Mouse (Mus musculus) CH12.LX (cell line): ENCODE results near the gene Ppp1r9b.

Source experiments
- CTCF ChIP-seq, 2 experiments: IDR thresholded peaks in 1 of 2; conservative IDR thresholded peaks in 1 of 2; 2 replicates each; pipeline ENCODE4 v1.5.1; 2011 to 2012; ENCODE audit warnings: low read depth in 2 of 2, low read length in 2 of 2, improper control_type of control experiment in 1 of 2, inconsistent platforms in 1 of 2, mild to moderate bottlenecking in 1 of 2, moderate library complexity in 1 of 2
- EP300 ChIP-seq: IDR thresholded peaks from 2 replicates; pipeline ENCODE4 v1.6.1; 2011; ENCODE audit warnings: low read length, improper control_type of control experiment
- POLR2A ChIP-seq: IDR thresholded peaks from 2 replicates; pipeline ENCODE4 v1.6.1; 2011; ENCODE audit warnings: low read depth, mild to moderate bottlenecking, improper control_type of control experiment, low read length
- RCOR1 ChIP-seq: conservative IDR thresholded peaks from 2 replicates; pipeline ENCODE4 v1.6.1; 2012; ENCODE audit warnings: low read depth, mild to moderate bottlenecking, inconsistent platforms, low read length, improper control_type of control experiment

DNA sequence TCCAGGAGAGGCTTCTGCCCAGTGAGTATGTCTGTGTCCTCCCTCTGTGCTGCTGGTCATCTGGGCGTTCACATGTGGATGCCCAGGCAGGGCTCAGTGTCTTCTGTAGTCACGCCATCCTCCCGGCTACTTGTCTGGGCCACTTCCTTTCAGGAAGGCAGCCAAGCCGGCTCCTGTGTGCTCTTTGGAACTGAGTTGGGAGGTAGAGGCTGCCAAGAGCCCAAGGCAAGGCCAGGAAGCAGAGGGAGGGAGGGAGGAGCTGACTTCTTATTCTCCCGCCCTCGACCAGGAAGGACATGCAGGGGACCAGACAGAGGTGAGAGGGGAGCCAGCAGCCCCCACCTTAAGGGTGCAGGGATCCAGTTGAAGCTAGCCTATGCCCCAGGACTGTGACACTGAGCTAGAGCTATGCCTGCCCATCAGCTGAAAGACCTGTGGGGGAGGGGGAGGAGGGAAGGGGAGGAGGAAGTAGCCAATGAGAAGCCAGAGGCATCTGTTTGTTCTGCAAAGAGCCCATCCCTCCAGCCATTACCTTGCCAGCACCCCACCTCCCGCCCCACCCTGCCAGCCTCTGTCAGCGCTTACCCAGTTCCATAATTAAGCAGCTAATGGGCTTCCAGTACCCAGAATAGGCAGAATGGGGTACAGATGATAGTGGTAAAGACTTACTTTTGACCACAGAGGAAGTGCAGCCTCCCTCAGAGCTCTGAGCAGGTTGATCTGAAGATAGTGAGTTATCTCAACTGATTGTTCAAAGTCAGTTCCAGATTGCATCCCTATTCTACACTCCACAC is 32.6 kb upstream of the Ppp1r9b start:
- TF ChIP-seq RCOR1, result no peak
- TF ChIP-seq EP300, result no peak
- no peak for TF ChIP-seq CTCF (conservative IDR thresholded peaks at IDR 0.05 in 1 of 2, IDR thresholded peaks at IDR 0.05 in 1 of 2; ENCODE audit: low read depth in 2 of 2, low read length in 2 of 2)
- TF ChIP-seq POLR2A, result no peak
